Mouse (Mus musculus) liver, postnatal 0 days (tissue): ENCODE measurements around the gene Fto.

Experiments used
- CTCF ChIP-seq: sonication (generic); IDR thresholded peaks from 2 replicates; pipeline ENCODE4 v1.5.1; 2016; ENCODE audit warnings: antibody characterized with exemption, low read depth
- EP300 ChIP-seq: IDR thresholded peaks from 2 replicates; pipeline ENCODE4 v1.6.1; 2016; ENCODE audit warnings: antibody characterized with exemption, low read depth, mild to moderate bottlenecking

- TF ChIP-seq CTCF, result no peak
- no peak for TF ChIP-seq EP300
Measured at GRCm38 (mm10) chr8:91546599-91546998, 233.3 kb downstream of the Fto start.
